Mouse (Mus musculus): ENCODE data around the gene Avpi1. TPM values are rescaled to one million over a fixed set of nuclear protein-coding genes. Genes with fewer than 3 reads are reported as not detected.
A peak's percentile ranks its signal among the peaks of the same experiment; 100 is the strongest.

Avpi1 gene
- polyA plus RNA-seq, 1 experiment from 2014 or later, result 37.1 TPM

- Histone ChIP-seq H3K4me2 (ENCODE audit: low read length) (peak overlapping the region; percentile 82), H3K4me1 (replicated peaks; ENCODE audit: insufficient read depth, low read length) (no peaks in the 10 kb centered on the region; the same call in 1 of the 2 replicates), H3K36me3 (ENCODE audit: insufficient read depth, low read length) (0 out of 2 replicates have a peak, but pooled peaks cover 2% of the 10 kb centered on the region), H3K27me3 (ENCODE audit: insufficient read depth, low read length) (no peaks in the 10 kb centered on the region), H3K4me3 (replicated peaks; ENCODE audit: low read depth, low read length) (peak overlapping the region; percentile 56; the same call in 1 of the 2 replicates), H3K9ac (ENCODE audit: low read depth, low read length) (0 out of 2 replicates have a peak overlapping the region, but pooled peaks have one; percentile 10), H3K27ac (peak overlapping the region; percentile 84), H3K9me3 (replicated peaks; ENCODE audit: low read length) (no peaks in the 10 kb centered on the region)
- DNase-seq (ENCODE audit: low spot score) (no peak), ATAC-seq (replicated peaks; ENCODE audit: low FRiP score, low read depth) (no peak)
- TF ChIP-seq CTCF (IDR thresholded peaks at IDR 0.05; ENCODE audit: low read depth), result no peak
- 30% methylated on average over 14 of the region's 14 CpGs for WGBS
Observed at GRCm38 (mm10) chr19:42129509-42130293, 842 bp upstream of the Avpi1 start.

DNA sequence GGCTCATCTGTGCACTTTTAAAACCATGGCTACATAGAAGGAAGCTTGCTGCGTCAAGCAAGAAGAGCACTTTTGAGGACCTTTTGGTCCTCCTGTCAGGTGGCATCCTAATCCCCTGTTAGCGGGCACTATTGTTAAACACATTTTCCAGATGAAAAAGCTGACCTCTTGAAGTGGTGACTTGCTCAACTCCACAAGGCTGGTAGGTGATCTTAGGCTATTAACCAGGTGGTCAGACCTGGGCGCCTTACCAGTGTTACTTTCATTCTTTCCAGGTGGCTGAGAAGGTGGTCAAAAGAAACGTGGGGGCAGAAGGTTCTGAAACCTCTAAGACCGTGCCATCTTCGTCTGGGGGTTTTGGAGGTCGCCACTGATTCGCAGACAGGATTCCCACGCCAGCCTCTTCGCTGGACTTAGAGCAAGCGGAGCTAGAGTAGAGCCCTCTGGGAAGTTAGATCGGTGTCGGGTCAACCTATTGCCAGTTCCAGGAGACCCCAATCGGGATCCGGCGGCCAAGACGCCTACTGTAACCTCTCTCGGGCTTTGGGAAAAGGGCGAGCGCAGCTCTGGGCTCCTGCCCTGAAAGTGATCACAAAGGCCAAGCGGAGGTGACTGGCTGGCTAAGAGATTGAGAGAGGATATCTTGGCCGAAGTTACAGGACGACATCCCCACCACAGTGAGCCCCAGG, 663 bp downstream of the Avpi1 start:
- H3K4me2 ChIP-seq (ENCODE audit: low read length), result peak overlapping the region; percentile 82
- no peaks in the 10 kb centered on the region; the same call in 1 of the 2 replicates for H3K4me1 ChIP-seq (replicated peaks; ENCODE audit: insufficient read depth, low read length)
- TF ChIP-seq CTCF (IDR thresholded peaks at IDR 0.05; ENCODE audit: low read depth), result no peak
- peak overlapping the region; percentile 70 for H3K9ac ChIP-seq (ENCODE audit: low read depth, low read length)
- WGBS, result 6% methylated on average over 23 of the region's 23 CpGs
- H3K27me3 ChIP-seq (ENCODE audit: insufficient read depth, low read length), result no peaks in the 10 kb centered on the region
- peak overlapping the region; percentile 84 for H3K27ac ChIP-seq
- ATAC-seq (replicated peaks; ENCODE audit: low FRiP score, low read depth) (no peak; the same call in 1 of the 2 replicates), DNase-seq (ENCODE audit: low spot score) (no peak)
- 0 out of 2 replicates have a peak, but pooled peaks cover 9% of the 10 kb centered on the region for H3K36me3 ChIP-seq (ENCODE audit: insufficient read depth, low read length)
- H3K9me3 ChIP-seq (replicated peaks; ENCODE audit: low read length), result no peaks in the 10 kb centered on the region
- H3K4me3 ChIP-seq (replicated peaks; ENCODE audit: low read depth, low read length), result peak overlapping the region; percentile 56

- DNase-seq (ENCODE audit: low spot score) (no peak), ATAC-seq (replicated peaks; ENCODE audit: low FRiP score, low read depth) (no peak)
- 90% methylated on average over 5 of the region's 5 CpGs for WGBS
- no peak overlapping the region for H3K27ac ChIP-seq
- no peak overlapping the region for H3K4me3 ChIP-seq (replicated peaks; ENCODE audit: low read depth, low read length)
- no peaks in the 10 kb centered on the region for H3K9me3 ChIP-seq (replicated peaks; ENCODE audit: low read length)
- 0 out of 2 replicates have a peak, but pooled peaks cover 11% of the 10 kb centered on the region for H3K36me3 ChIP-seq (ENCODE audit: insufficient read depth, low read length)
- no peak overlapping the region for H3K4me2 ChIP-seq (ENCODE audit: low read length)
- H3K4me1 ChIP-seq (replicated peaks; ENCODE audit: insufficient read depth, low read length), result no peaks in the 10 kb centered on the region; the same call in 1 of the 2 replicates
- no peak for TF ChIP-seq CTCF (IDR thresholded peaks at IDR 0.05; ENCODE audit: low read depth)
- H3K27me3 ChIP-seq (ENCODE audit: insufficient read depth, low read length), result no peaks in the 10 kb centered on the region
- 0 out of 2 replicates have a peak overlapping the region, but pooled peaks have one; percentile 27 for H3K9ac ChIP-seq (ENCODE audit: low read depth, low read length)
Observed at GRCm38 (mm10) chr19:42127024-42127423, 1.8 kb downstream of the Avpi1 start.

DNA sequence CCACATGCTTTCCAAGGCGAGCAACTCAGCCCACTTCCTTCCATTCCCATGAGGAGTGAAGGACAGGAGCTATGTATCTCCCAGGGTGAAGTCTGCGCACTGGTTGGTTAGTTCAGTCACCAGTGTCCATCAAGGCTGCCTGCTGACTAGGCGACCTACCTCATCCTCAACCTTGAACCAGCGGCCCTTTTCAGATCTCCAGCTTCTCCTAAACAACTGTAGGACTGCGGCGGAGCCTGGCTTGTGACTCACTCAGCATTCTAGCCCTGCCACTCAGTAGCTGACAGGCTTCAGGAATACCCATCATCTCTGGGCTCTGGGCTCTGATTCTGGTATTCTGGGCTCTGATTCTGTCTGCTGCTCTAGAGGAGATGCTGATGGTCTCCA, 2.6 kb downstream of the Avpi1 start:
- Histone ChIP-seq H3K4me1 (replicated peaks; ENCODE audit: insufficient read depth, low read length) (no peaks in the 10 kb centered on the region; the same call in 1 of the 2 replicates), H3K4me3 (replicated peaks; ENCODE audit: low read depth, low read length) (no peak overlapping the region), H3K9ac (ENCODE audit: low read depth, low read length) (no peak overlapping the region), H3K9me3 (replicated peaks; ENCODE audit: low read length) (no peaks in the 10 kb centered on the region), H3K27ac (no peak overlapping the region), H3K4me2 (ENCODE audit: low read length) (no peak overlapping the region), H3K27me3 (ENCODE audit: insufficient read depth, low read length) (no peaks in the 10 kb centered on the region), H3K36me3 (ENCODE audit: insufficient read depth, low read length) (peaks cover 20% of the 10 kb centered on the region; the same call in 1 of the 2 replicates)
- ATAC-seq (replicated peaks; ENCODE audit: low FRiP score, low read depth) (no peak), DNase-seq (ENCODE audit: low spot score) (no peak)
- TF ChIP-seq CTCF (IDR thresholded peaks at IDR 0.05; ENCODE audit: low read depth), result no peak
- WGBS, result 93% methylated on average over 6 of the region's 6 CpGs

DNA sequence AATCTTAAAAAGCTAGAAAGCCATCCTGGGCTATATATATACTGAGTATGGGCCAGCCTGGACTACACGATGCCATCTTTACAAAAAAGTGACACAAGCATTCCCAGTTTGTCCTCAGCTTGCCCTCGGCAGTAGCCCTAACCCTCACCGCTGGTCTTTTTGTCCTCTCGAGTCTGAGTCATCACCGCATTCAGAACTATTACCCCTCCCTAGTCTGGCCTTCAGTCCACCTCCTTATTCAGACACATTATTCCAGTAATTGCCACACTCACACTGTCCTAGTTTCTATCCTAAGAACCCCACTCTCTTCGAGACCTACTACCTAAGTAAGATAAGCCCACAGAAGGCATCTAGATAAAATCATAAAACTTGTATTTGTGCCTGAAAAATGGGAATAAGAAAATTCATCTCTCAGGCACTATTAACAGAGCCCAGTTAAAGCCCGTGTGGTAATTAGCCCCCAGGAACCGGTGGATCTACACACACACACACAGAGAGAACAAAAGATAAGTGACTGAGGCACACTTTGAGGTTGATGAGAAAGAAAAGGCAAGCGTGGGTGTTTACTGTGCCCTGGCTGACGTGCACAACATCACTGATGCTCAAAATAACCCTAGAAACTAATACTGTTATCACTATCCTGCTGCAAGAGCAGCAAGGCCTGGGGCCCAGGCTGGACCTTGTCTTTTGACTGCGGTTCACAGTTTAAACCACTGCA, 3.2 kb downstream of the Avpi1 start:
- Histone ChIP-seq H3K4me2 (ENCODE audit: low read length) (no peak overlapping the region), H3K9me3 (replicated peaks; ENCODE audit: low read length) (no peaks in the 10 kb centered on the region), H3K9ac (ENCODE audit: low read depth, low read length) (no peak overlapping the region), H3K36me3 (ENCODE audit: insufficient read depth, low read length) (peaks cover 25% of the 10 kb centered on the region), H3K4me1 (replicated peaks; ENCODE audit: insufficient read depth, low read length) (no peaks in the 10 kb centered on the region; the same call in 1 of the 2 replicates), H3K27ac (no peak overlapping the region), H3K27me3 (ENCODE audit: insufficient read depth, low read length) (no peaks in the 10 kb centered on the region), H3K4me3 (replicated peaks; ENCODE audit: low read depth, low read length) (no peak overlapping the region)
- no peak for DNase-seq (ENCODE audit: low spot score)
- no peak for ATAC-seq (replicated peaks; ENCODE audit: low FRiP score, low read depth)
- no peak for TF ChIP-seq CTCF (IDR thresholded peaks at IDR 0.05; ENCODE audit: low read depth)
- WGBS, result 86% methylated on average over 11 of the region's 11 CpGs

GRCm38 (mm10) chr19:42124684-42125083, 4.2 kb downstream of the Avpi1 start:
- Histone ChIP-seq H3K27me3 (ENCODE audit: insufficient read depth, low read length) (no peaks in the 10 kb centered on the region), H3K9ac (ENCODE audit: low read depth, low read length) (no peak overlapping the region), H3K4me3 (replicated peaks; ENCODE audit: low read depth, low read length) (no peak overlapping the region), H3K36me3 (ENCODE audit: insufficient read depth, low read length) (peaks cover 29% of the 10 kb centered on the region), H3K4me2 (ENCODE audit: low read length) (no peak overlapping the region), H3K4me1 (replicated peaks; ENCODE audit: insufficient read depth, low read length) (no peaks in the 10 kb centered on the region; the same call in 1 of the 2 replicates), H3K27ac (no peak overlapping the region), H3K9me3 (replicated peaks; ENCODE audit: low read length) (no peaks in the 10 kb centered on the region)
- WGBS, result 91% methylated on average over 13 of the region's 13 CpGs
- no peak for ATAC-seq (replicated peaks; ENCODE audit: low FRiP score, low read depth)
- no peak for TF ChIP-seq CTCF (IDR thresholded peaks at IDR 0.05; ENCODE audit: low read depth)
- no peak for DNase-seq (ENCODE audit: low spot score)
